Mouse (Mus musculus): Measurements from ENCODE around the gene Ddc.

The Ddc gene

GRCm38 (mm10) chr11:11897645-11898357 is at the start of gene Ddc:
Ddc (minus strand) TSS chr11:11898144.
- no peak for DNase-seq (ENCODE audit: low spot score in 2 of 2)

GRCm38 (mm10) chr11:11945766-11946165 is 47.8 kb upstream of the Ddc start:
- no peak for DNase-seq (ENCODE audit: low spot score in 2 of 2)

- DNase-seq (ENCODE audit: low spot score in 2 of 2) = no peak
Observed at GRCm38 (mm10) chr11:11944814-11945213, 46.9 kb upstream of the Ddc start.

GRCm38 (mm10) chr11:11944082-11944349 is 46.1 kb upstream of the Ddc start:
- no peak for DNase-seq (ENCODE audit: low spot score in 2 of 2)

GRCm38 (mm10) chr11:11943240-11944081 is 45.5 kb upstream of the Ddc start:
- no peak for DNase-seq (ENCODE audit: low spot score in 2 of 2)

- DNase-seq (ENCODE audit: low spot score in 2 of 2) = no peak
Observed at GRCm38 (mm10) chr11:11942320-11943217, 44.6 kb upstream of the Ddc start.

- DNase-seq (ENCODE audit: low spot score in 2 of 2) = no peak
Observed at GRCm38 (mm10) chr11:11940833-11941681, 43.1 kb upstream of the Ddc start.

GRCm38 (mm10) chr11:11939611-11940010 is 41.7 kb upstream of the Ddc start:
- DNase-seq (ENCODE audit: low spot score in 2 of 2) = no peak

- no peak for DNase-seq (ENCODE audit: low spot score in 2 of 2)
Observed at GRCm38 (mm10) chr11:11938591-11938990, 40.6 kb upstream of the Ddc start.

GRCm38 (mm10) chr11:11937340-11938030 is 39.5 kb upstream of the Ddc start:
- DNase-seq (ENCODE audit: low spot score in 2 of 2) = no peak

GRCm38 (mm10) chr11:11934808-11935207 is 36.9 kb upstream of the Ddc start:
- no peak for DNase-seq (ENCODE audit: low spot score in 2 of 2)

GRCm38 (mm10) chr11:11932102-11932789 is 34.3 kb upstream of the Ddc start:
- no peak for DNase-seq (ENCODE audit: low spot score in 2 of 2)

GRCm38 (mm10) chr11:11931688-11932087 is 33.7 kb upstream of the Ddc start:
- DNase-seq (ENCODE audit: low spot score in 2 of 2) = no peak

- DNase-seq (ENCODE audit: low spot score in 2 of 2) = no peak
Observed at GRCm38 (mm10) chr11:11930527-11930926, 32.6 kb upstream of the Ddc start.

- DNase-seq (ENCODE audit: low spot score in 2 of 2) = no peak
Observed at GRCm38 (mm10) chr11:11929059-11929458, 31.1 kb upstream of the Ddc start.

- no peak for DNase-seq (ENCODE audit: low spot score in 2 of 2)
Observed at GRCm38 (mm10) chr11:11928586-11928985, 30.6 kb upstream of the Ddc start.

- no peak for DNase-seq (ENCODE audit: low spot score in 2 of 2)
Observed at GRCm38 (mm10) chr11:11923900-11924299, 26.0 kb upstream of the Ddc start.

- DNase-seq (ENCODE audit: low spot score in 2 of 2) = no peak
Observed at GRCm38 (mm10) chr11:11923345-11923744, 25.4 kb upstream of the Ddc start.

- no peak for DNase-seq (ENCODE audit: low spot score in 2 of 2)
Observed at GRCm38 (mm10) chr11:11922106-11922505, 24.2 kb upstream of the Ddc start.

Data from spleen, postnatal 14 days (tissue).